Mouse (Mus musculus) intestine, postnatal 0 days (tissue): Measurements from ENCODE around the gene Prlhr. TPM values are rescaled to one million over a fixed set of nuclear protein-coding genes. Genes with fewer than 3 reads are reported as not detected.

Experiments used
- ATAC-seq: fragments of 200-750 bp; cut with Nextera tagmentation; 2 replicates; pipeline ENCODE4 v1.8.0; 2017; ENCODE audit warnings: mild to moderate bottlenecking, moderate TSS enrichment, moderate library complexity
- H3K27ac ChIP-seq: fragments of 300-500 bp; sonication (generic); 2 replicates; pipeline ENCODE4 v1.5.1; 2014; ENCODE audit warnings: mild to moderate bottlenecking, low read depth, low read length, moderate library complexity
- H3K27me3 ChIP-seq: fragments of 300-500 bp; sonication (generic); replicated peaks from 2 replicates; pipeline ENCODE4 v1.6.1; 2014; ENCODE audit warnings: low read length, mixed read lengths; ENCODE audit not compliant: control insufficient read depth, insufficient read depth
- H3K36me3 ChIP-seq: fragments of 300-500 bp; sonication (generic); 2 replicates; pipeline ENCODE4 v1.6.1; 2014; ENCODE audit warnings: mild to moderate bottlenecking, moderate library complexity; ENCODE audit not compliant: control insufficient read depth, insufficient read depth
- H3K4me1 ChIP-seq: fragments of 300-500 bp; sonication (generic); replicated peaks from 2 replicates; pipeline ENCODE4 v1.6.1; 2014; ENCODE audit warnings: antibody characterized with exemption, low read length, mixed read lengths; ENCODE audit not compliant: control insufficient read depth, insufficient read depth
- H3K4me2 ChIP-seq: fragments of 300-500 bp; sonication (generic); replicated peaks from 2 replicates; pipeline ENCODE4 v1.6.1; 2014; ENCODE audit warnings: low read depth, mild to moderate bottlenecking, moderate library complexity
- H3K4me3 ChIP-seq: fragments of 300-500 bp; sonication (generic); 2 replicates; pipeline ENCODE4 v1.5.1; 2014; ENCODE audit warnings: low read depth, low read length
- H3K9ac ChIP-seq: fragments of 300-500 bp; sonication (generic); 2 replicates; pipeline ENCODE4 v1.6.1; 2014; ENCODE audit warnings: mild to moderate bottlenecking, low read depth, low read length
- H3K9me3 ChIP-seq: fragments of 300-500 bp; sonication (generic); 2 replicates; pipeline ENCODE4 v1.6.1; 2016; ENCODE audit warnings: mixed run types; ENCODE audit not compliant: control insufficient read depth
- CTCF ChIP-seq: sonication (generic); IDR thresholded peaks from 2 replicates; pipeline ENCODE4 v1.5.1; 2016; ENCODE audit warnings: low read depth, mild to moderate bottlenecking, control low read depth, antibody characterized with exemption, moderate library complexity
- WGBS: fragments of 180-500 bp; shearing (Covaris S2); extraction: QIAGEN DNeasy Blood & Tissue Kit; methylation state at CpG from one replicate; pipeline ENCODE4 v1.1.7; 2014; 5-methylcytosine and 5-hydroxymethylcytosine counted together
- polyA plus RNA-seq: library from polyadenylated mRNA; unstranded; fragments of >200 nt; fragmentation: Nextera tagmentation; extraction: Ambion mirVana; gene quantifications from 2 replicates; pipeline ENCODE4 v1.2.1, GENCODE M21; 2015

Prlhr gene
- not detected in 2 replicates for polyA plus RNA-seq

- Histone ChIP-seq H3K4me2 (peak within 1 kb of the TSS; percentile 51), H3K4me3 (peak within 1 kb of the TSS; percentile 16; the same call in 1 of the 2 replicates), H3K27me3 (peaks cover 34% of the 10 kb centered on the region), H3K9me3 (no peaks in the 10 kb centered on the region), H3K27ac (no peak within 1 kb of the TSS; the same call in 1 of the 2 replicates), H3K36me3 (no peaks in the 10 kb centered on the region), H3K4me1 (no peaks in the 10 kb centered on the region), H3K9ac (no peak within 1 kb of the TSS)
- ATAC-seq = no peak
- TF ChIP-seq CTCF = no peak
- WGBS = 8% methylated on average over 17 of the region's 17 CpGs
These were observed at the start of gene Prlhr for GRCm38 (mm10) chr19:60468254-60468762. Gene Prlhr, minus strand, starts transcription at chr19:60468304.

DNA sequence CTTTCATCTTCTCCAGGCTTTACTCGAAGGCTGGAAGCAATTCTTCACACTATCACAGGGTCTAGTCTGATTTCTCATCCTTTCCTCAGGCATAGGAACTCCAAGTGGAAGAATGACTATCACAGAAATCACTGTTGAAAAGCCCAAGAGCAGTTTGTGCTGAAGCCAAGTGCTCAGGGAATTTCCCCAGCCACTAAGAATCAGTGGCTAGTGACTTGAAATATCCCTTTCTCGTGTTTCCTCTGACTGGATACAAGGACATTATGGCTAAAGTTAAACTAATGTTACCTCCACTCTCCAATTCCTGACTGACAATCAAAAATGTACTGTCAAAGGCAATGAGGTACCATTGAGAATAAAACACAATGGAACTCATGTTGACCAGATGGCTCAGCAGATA lies 47.0 kb upstream of the Prlhr start:
- WGBS = 58% methylated on average over 2 of the region's 2 CpGs
- ATAC-seq = no peak
- no peaks in the 10 kb centered on the region for H3K27me3 ChIP-seq

DNA sequence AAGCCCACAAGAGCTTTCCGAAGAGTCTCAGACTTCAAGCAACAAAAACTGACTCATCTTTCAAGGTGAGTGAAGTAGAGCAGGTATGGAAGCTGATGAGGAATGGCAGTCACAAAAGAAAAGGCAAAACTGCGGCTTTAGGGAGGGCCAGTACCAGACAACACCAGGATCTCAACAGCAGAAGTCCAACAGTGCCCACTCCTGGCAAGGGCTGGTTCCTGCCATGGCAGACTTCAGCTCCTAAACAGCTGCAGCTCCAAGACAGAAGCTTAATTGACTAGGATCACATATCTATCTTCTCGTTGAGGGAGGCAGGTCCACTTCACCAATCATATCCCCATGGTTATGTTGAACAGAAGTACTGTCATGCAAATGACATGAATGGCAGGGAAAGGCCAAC lies 45.3 kb upstream of the Prlhr start:
- Histone ChIP-seq H3K9me3 (no peaks in the 10 kb centered on the region), H3K9ac (no peak overlapping the region), H3K36me3 (no peaks in the 10 kb centered on the region), H3K4me1 (no peaks in the 10 kb centered on the region), H3K4me2 (no peak overlapping the region), H3K27ac (no peak overlapping the region), H3K27me3 (no peaks in the 10 kb centered on the region), H3K4me3 (no peak overlapping the region)
- TF ChIP-seq CTCF = peak; percentile 43; the same call in 1 of the 2 replicates
- ATAC-seq = no peak
- 53% methylated on average over 3 of the region's 3 CpGs for WGBS

More for the DNA sequence above, 47.0 kb upstream of the Prlhr start:
- H3K4me2 ChIP-seq = no peak overlapping the region
- no peak overlapping the region for H3K4me3 ChIP-seq
- H3K36me3 ChIP-seq = no peaks in the 10 kb centered on the region
- H3K9me3 ChIP-seq = no peaks in the 10 kb centered on the region
- no peak for TF ChIP-seq CTCF
- no peak overlapping the region for H3K27ac ChIP-seq
- no peak overlapping the region for H3K9ac ChIP-seq
- H3K4me1 ChIP-seq = no peaks in the 10 kb centered on the region

- Histone ChIP-seq H3K27me3 (no peaks in the 10 kb centered on the region), H3K4me3 (no peak overlapping the region), H3K4me2 (no peak overlapping the region), H3K27ac (no peak overlapping the region), H3K4me1 (no peaks in the 10 kb centered on the region), H3K9me3 (no peaks in the 10 kb centered on the region), H3K36me3 (no peaks in the 10 kb centered on the region), H3K9ac (no peak overlapping the region)
- ATAC-seq = no peak
- no peak for TF ChIP-seq CTCF
These were observed 32.1 kb upstream of the Prlhr start for GRCm38 (mm10) chr19:60500209-60500608.

- WGBS = 72% methylated on average over 4 of the region's 4 CpGs
- Histone ChIP-seq H3K4me2 (no peak overlapping the region), H3K36me3 (no peaks in the 10 kb centered on the region), H3K4me1 (no peaks in the 10 kb centered on the region), H3K9me3 (no peaks in the 10 kb centered on the region), H3K9ac (no peak overlapping the region), H3K4me3 (no peak overlapping the region), H3K27ac (no peak overlapping the region), H3K27me3 (no peaks in the 10 kb centered on the region)
- TF ChIP-seq CTCF = no peak
- ATAC-seq = no peak
These were observed 29.1 kb upstream of the Prlhr start for GRCm38 (mm10) chr19:60497171-60497570.

GRCm38 (mm10) chr19:60495772-60496171 lies 27.7 kb upstream of the Prlhr start:
- no peak for TF ChIP-seq CTCF
- Histone ChIP-seq H3K4me2 (no peak overlapping the region), H3K9ac (no peak overlapping the region), H3K4me1 (no peaks in the 10 kb centered on the region), H3K9me3 (no peaks in the 10 kb centered on the region), H3K36me3 (no peaks in the 10 kb centered on the region), H3K27me3 (no peaks in the 10 kb centered on the region), H3K27ac (no peak overlapping the region), H3K4me3 (no peak overlapping the region)
- ATAC-seq = no peak
- WGBS = 50% methylated on average over 3 of the region's 3 CpGs

GRCm38 (mm10) chr19:60489566-60489965 lies 21.5 kb upstream of the Prlhr start:
- H3K4me2 ChIP-seq = no peak overlapping the region
- 81% methylated on average over 1 of the region's 1 CpGs for WGBS
- no peak for TF ChIP-seq CTCF
- no peaks in the 10 kb centered on the region for H3K36me3 ChIP-seq
- H3K9me3 ChIP-seq = no peaks in the 10 kb centered on the region
- H3K4me3 ChIP-seq = no peak overlapping the region
- no peaks in the 10 kb centered on the region for H3K27me3 ChIP-seq
- no peak overlapping the region for H3K9ac ChIP-seq
- H3K27ac ChIP-seq = no peak overlapping the region
- no peak for ATAC-seq
- H3K4me1 ChIP-seq = no peaks in the 10 kb centered on the region
